Mouse (Mus musculus): ENCODE measurements at regions not wholly inside any gene's neighbourhood (a gene's known extent, or its start where the extent isn't known, plus 50 kb on each side); places are given as distances from the start of the nearest gene placed in this dataset.

GRCm38 (mm10) chr16:50070728-50071127 is 270.4 kb downstream of the Cd47 start:
- no peak for TF ChIP-seq CTCF (IDR thresholded peaks at IDR 0.05; ENCODE audit: extremely low read depth, insufficient read depth, insufficient read length, insufficient replicate concordance)
- no peak for TF ChIP-seq POLR2A (IDR thresholded peaks at IDR 0.05; ENCODE audit: low read depth, low read length)

All from spleen, adult 2 months (tissue).